Mouse (Mus musculus): ENCODE measurements around the gene Pdf.
"Not testable (repeated sequence)": the region's sequence is repeated elsewhere in the genome, so short reads cannot be mapped to it uniquely, and the experiment has no call there.

The Pdf gene

GRCm38 (mm10) chr8:106999068-106999467, 49.3 kb downstream of the Pdf start:
- H3K4me3 ChIP-seq (replicated peaks; ENCODE audit: low read length) = no peak overlapping the region
- H3K27me3 ChIP-seq (ENCODE audit: insufficient read depth, low read length) = no peaks in the 10 kb centered on the region
- H3K4me1 ChIP-seq (replicated peaks; ENCODE audit: low read depth, low read length) = peaks cover 10% of the 10 kb centered on the region
- TF ChIP-seq CTCF (conservative IDR thresholded peaks at IDR 0.05; ENCODE audit: low read length) (no peak), POU5F1 (IDR thresholded peaks at IDR 0.05; ENCODE audit: borderline replicate concordance, low read length) (no peak), NANOG (IDR thresholded peaks at IDR 0.05; ENCODE audit: borderline replicate concordance, low read length) (no peak)
- peaks cover 87% of the 10 kb centered on the region for H3K36me3 ChIP-seq (ENCODE audit: insufficient read depth, low read length)
- no peaks in the 10 kb centered on the region for H3K9me3 ChIP-seq (ENCODE audit: low read length)

GRCm38 (mm10) chr8:106997416-106997815, 51.0 kb downstream of the Pdf start:
- Histone ChIP-seq H3K9me3 (ENCODE audit: low read length) (no peaks in the 10 kb centered on the region), H3K36me3 (ENCODE audit: insufficient read depth, low read length) (peaks cover 85% of the 10 kb centered on the region), H3K27me3 (ENCODE audit: insufficient read depth, low read length) (no peaks in the 10 kb centered on the region), H3K4me3 (replicated peaks; ENCODE audit: low read length) (no peak overlapping the region), H3K4me1 (replicated peaks; ENCODE audit: low read depth, low read length) (peaks cover 9% of the 10 kb centered on the region)
- TF ChIP-seq POU5F1 (IDR thresholded peaks at IDR 0.05; ENCODE audit: borderline replicate concordance, low read length) (no peak), CTCF (conservative IDR thresholded peaks at IDR 0.05; ENCODE audit: low read length) (no peak), NANOG (IDR thresholded peaks at IDR 0.05; ENCODE audit: borderline replicate concordance, low read length) (no peak)

DNA sequence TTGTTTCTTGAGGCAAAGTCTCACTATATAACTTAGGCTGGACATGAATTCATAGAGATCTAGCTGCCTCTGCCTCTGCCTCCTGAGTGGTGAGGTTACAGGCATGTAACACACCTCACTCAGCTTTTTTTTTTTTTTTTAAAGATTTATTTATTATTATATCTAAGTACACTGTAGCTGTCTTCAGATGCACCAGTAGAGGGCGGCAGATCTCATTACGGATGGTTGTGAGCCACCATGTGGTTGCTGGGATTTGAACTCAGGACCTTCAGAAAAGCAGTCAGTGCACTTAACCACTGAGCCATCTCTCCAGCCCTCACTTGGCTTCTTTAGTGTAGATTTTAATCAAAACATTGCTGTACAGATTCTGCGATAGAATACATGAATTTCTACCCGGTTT, 52.1 kb downstream of the Pdf start:
- H3K9me3 ChIP-seq (ENCODE audit: low read length); H3K4me3 ChIP-seq (replicated peaks; ENCODE audit: low read length); H3K27me3 ChIP-seq (ENCODE audit: insufficient read depth, low read length); H3K4me1 ChIP-seq (replicated peaks; ENCODE audit: low read depth, low read length): not testable (repeated sequence)
- TF ChIP-seq CTCF (conservative IDR thresholded peaks at IDR 0.05; ENCODE audit: low read length) = peak; percentile 33; the same call in 1 of the 2 replicates
- H3K36me3 ChIP-seq (ENCODE audit: insufficient read depth, low read length) = peaks cover 88% of the 10 kb centered on the region

All from E14TG2a.4 (cell line).